Mouse (Mus musculus): Measurements from ENCODE around the gene Pqlc2.

DNA sequence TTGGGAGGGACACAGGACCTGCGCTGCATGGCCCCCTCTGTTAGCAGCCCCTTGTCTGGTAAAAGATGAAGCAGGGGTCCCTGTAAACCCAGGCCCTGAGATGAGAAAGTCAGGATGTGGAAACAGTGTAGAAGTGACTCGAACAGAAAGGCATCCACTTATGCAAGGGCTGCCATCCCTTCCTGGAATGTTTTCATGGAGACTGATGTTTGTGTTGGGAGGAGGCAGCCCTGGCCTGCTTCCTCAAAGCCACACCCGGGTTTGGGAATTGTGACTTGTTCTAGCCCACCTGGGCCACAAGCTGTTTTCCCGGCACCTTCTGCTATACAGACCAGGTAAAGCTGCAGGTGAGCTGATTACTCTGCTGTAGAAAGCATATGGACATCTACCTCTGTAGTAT lies 54.4 kb downstream of the Pqlc2 start:
- no peak for TF ChIP-seq CTCF (IDR thresholded peaks at IDR 0.05; ENCODE audit: low read depth, low read length)
- no peak for TF ChIP-seq POLR2A (IDR thresholded peaks at IDR 0.05; ENCODE audit: insufficient read depth, low read length)
